Mouse (Mus musculus): ENCODE results near the gene Gm49395.

- TF ChIP-seq CTCF (IDR thresholded peaks at IDR 0.05; ENCODE audit: control insufficient read depth, insufficient read depth, low read length) (no peak), POLR2A (IDR thresholded peaks at IDR 0.05; ENCODE audit: borderline replicate concordance, control insufficient read depth, low read depth, low read length) (no peak)
Observed at GRCm38 (mm10) chr13:115106183-115106582, 4.5 kb upstream of the Gm49395 start.
